Mouse (Mus musculus) left cerebral cortex, adult 11 months (tissue): ENCODE results near the gene Mrpl54.

Experiments used
- DNase-seq: peaks from one replicate; pipeline ENCODE4 v3.0.0; 2022; ENCODE audit warnings: low spot score

The Mrpl54 gene

GRCm38 (mm10) chr10:81294442-81294841 lies 27.7 kb upstream of the Mrpl54 start:
- no peak for DNase-seq

- no peak for DNase-seq
Observed at GRCm38 (mm10) chr10:81293334-81294030, 26.7 kb upstream of the Mrpl54 start.

GRCm38 (mm10) chr10:81292554-81293333 lies 26.0 kb upstream of the Mrpl54 start, which contains the start of gene Pip5k1c:
Gene Pip5k1c, plus strand, starts transcription at chr10:81292963.
- peak; percentile 100 for DNase-seq

- no peak for DNase-seq
Observed at GRCm38 (mm10) chr10:81291511-81292104, 24.9 kb upstream of the Mrpl54 start, which contains the start of gene Tjp3. Gene Tjp3, minus strand, starts transcription at chr10:81291581.

- DNase-seq, result no peak
Observed at GRCm38 (mm10) chr10:81290698-81291460, 24.1 kb upstream of the Mrpl54 start.

GRCm38 (mm10) chr10:81289811-81290210 lies 23.1 kb upstream of the Mrpl54 start:
- no peak for DNase-seq

- DNase-seq, result no peak
Observed at GRCm38 (mm10) chr10:81289278-81289677, 22.5 kb upstream of the Mrpl54 start.

GRCm38 (mm10) chr10:81288601-81289000 lies 21.9 kb upstream of the Mrpl54 start:
- DNase-seq, result no peak

GRCm38 (mm10) chr10:81287513-81288157 lies 20.9 kb upstream of the Mrpl54 start:
- no peak for DNase-seq

GRCm38 (mm10) chr10:81286586-81286985 lies 19.9 kb upstream of the Mrpl54 start:
- no peak for DNase-seq

GRCm38 (mm10) chr10:81285694-81286450 lies 19.1 kb upstream of the Mrpl54 start:
- DNase-seq, result no peak

- DNase-seq, result no peak
Observed at GRCm38 (mm10) chr10:81284719-81285118, 18.0 kb upstream of the Mrpl54 start.

GRCm38 (mm10) chr10:81284189-81284588 lies 17.5 kb upstream of the Mrpl54 start:
- DNase-seq, result no peak

GRCm38 (mm10) chr10:81279496-81279895 lies 12.8 kb upstream of the Mrpl54 start:
- DNase-seq, result no peak

GRCm38 (mm10) chr10:81277676-81278075 lies 10.9 kb upstream of the Mrpl54 start:
- no peak for DNase-seq

GRCm38 (mm10) chr10:81273842-81274241 lies 7.1 kb upstream of the Mrpl54 start:
- DNase-seq, result no peak

GRCm38 (mm10) chr10:81272356-81272755 lies 5.6 kb upstream of the Mrpl54 start:
- no peak for DNase-seq

GRCm38 (mm10) chr10:81268643-81269412 lies 2.1 kb upstream of the Mrpl54 start:
- DNase-seq, result no peak

GRCm38 (mm10) chr10:81268056-81268455 lies 1.3 kb upstream of the Mrpl54 start:
- DNase-seq, result peak; percentile 80

GRCm38 (mm10) chr10:81265540-81265939 lies 1.2 kb downstream of the Mrpl54 start:
- no peak for DNase-seq
